Mouse (Mus musculus): ENCODE results near the gene Tob1. TPM values are rescaled to one million over a fixed set of nuclear protein-coding genes. Genes with fewer than 3 reads are reported as not detected.

The Tob1 gene
- polyA plus RNA-seq, 1 experiment, result 33.8 TPM

GRCm38 (mm10) chr11:94234380-94234779 lies 23.1 kb downstream of the Tob1 start:
- peaks cover 7% of the 10 kb centered on the region for H3K4me1 ChIP-seq (ENCODE audit: control insufficient read depth, insufficient read depth, low read length)
- H3K27ac ChIP-seq (ENCODE audit: insufficient read depth, low read length), result peak overlapping the region; percentile 36; the same call in 1 of the 2 replicates
- H3K4me3 ChIP-seq (ENCODE audit: insufficient read depth, low read length), result no peak overlapping the region
- TF ChIP-seq CTCF (IDR thresholded peaks at IDR 0.05; ENCODE audit: extremely low read depth, insufficient read depth, low read length) (no peak), POLR2A (IDR thresholded peaks at IDR 0.05; ENCODE audit: extremely low read depth, insufficient read depth, low read length) (no peak)

DNA sequence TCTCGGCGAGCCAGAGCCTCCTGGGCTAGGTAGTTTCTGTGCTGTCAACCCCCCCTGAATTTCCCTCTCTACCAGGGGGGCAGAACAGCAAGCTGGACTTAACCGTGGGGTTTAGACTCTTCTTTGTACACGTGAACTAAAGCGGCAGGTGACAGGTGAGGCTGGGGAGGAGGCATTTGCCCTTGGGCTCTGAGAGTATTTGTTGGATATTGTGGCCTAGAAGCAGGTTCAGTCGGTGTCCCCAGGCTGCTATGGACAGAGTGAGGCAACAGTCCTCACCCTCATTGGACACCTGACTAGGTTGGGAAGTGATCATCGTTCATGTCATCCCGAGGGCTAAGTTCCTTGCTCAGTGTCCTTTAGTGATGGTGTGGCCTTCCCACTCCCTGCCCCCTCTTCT lies 23.6 kb downstream of the Tob1 start:
- Histone ChIP-seq H3K27ac (ENCODE audit: insufficient read depth, low read length) (no peak overlapping the region), H3K4me3 (ENCODE audit: insufficient read depth, low read length) (no peak overlapping the region), H3K4me1 (ENCODE audit: control insufficient read depth, insufficient read depth, low read length) (peaks cover 7% of the 10 kb centered on the region)
- TF ChIP-seq CTCF (IDR thresholded peaks at IDR 0.05; ENCODE audit: extremely low read depth, insufficient read depth, low read length) (no peak), POLR2A (IDR thresholded peaks at IDR 0.05; ENCODE audit: extremely low read depth, insufficient read depth, low read length) (no peak)

DNA sequence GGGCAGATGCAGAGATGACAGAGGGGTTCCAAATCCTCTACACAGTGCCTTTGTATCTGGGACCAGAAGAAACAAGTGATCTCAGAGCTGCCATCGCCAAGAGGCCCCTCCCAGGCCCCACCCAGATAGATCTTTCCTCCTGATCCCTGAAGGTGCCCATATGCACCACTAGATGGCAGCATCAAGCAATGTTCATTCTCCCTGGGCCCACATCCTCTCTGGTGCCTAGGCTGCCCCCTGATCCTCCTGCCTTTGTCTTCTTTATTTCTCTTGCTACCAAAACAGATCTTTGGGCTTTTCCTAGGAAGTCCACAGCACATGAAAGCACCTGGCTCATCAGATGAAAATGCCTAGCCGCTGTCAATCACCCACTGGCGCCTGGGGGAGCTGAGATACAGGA lies 24.8 kb downstream of the Tob1 start:
- no peak for TF ChIP-seq POLR2A (IDR thresholded peaks at IDR 0.05; ENCODE audit: extremely low read depth, insufficient read depth, low read length)
- TF ChIP-seq CTCF (IDR thresholded peaks at IDR 0.05; ENCODE audit: extremely low read depth, insufficient read depth, low read length), result peak; percentile 91
- Histone ChIP-seq H3K4me1 (ENCODE audit: control insufficient read depth, insufficient read depth, low read length) (peaks cover 7% of the 10 kb centered on the region), H3K4me3 (ENCODE audit: insufficient read depth, low read length) (no peak overlapping the region), H3K27ac (ENCODE audit: insufficient read depth, low read length) (no peak overlapping the region; the same call in 1 of the 2 replicates)

GRCm38 (mm10) chr11:94238786-94239185 lies 27.5 kb downstream of the Tob1 start:
- H3K27ac ChIP-seq (ENCODE audit: insufficient read depth, low read length), result no peak overlapping the region
- H3K4me3 ChIP-seq (ENCODE audit: insufficient read depth, low read length), result no peak overlapping the region
- TF ChIP-seq CTCF (IDR thresholded peaks at IDR 0.05; ENCODE audit: extremely low read depth, insufficient read depth, low read length), result no peak
- no peak for TF ChIP-seq POLR2A (IDR thresholded peaks at IDR 0.05; ENCODE audit: extremely low read depth, insufficient read depth, low read length)
- no peaks in the 10 kb centered on the region for H3K4me1 ChIP-seq (ENCODE audit: control insufficient read depth, insufficient read depth, low read length)

DNA sequence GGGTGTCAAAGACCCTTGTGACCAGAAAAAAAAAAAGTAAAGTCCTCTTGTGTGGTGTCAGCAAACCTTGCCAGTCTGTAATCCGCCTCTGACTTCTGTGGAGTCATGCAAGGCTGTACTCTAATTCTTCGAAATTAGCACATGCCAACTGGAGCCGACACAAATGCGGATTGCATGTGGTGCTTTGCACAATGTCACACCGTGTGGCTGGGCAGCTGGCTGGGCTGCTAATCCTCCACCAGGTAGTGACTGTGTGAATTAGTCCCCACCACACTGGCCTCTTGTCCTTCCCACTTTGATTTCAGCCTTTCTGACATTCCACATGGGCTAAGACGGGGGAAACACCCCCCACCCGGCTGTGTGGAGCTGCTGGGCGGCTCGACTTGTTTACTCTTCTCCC lies 28.5 kb downstream of the Tob1 start:
- no peak overlapping the region for H3K27ac ChIP-seq (ENCODE audit: insufficient read depth, low read length)
- H3K4me3 ChIP-seq (ENCODE audit: insufficient read depth, low read length), result no peak overlapping the region
- no peak for TF ChIP-seq POLR2A (IDR thresholded peaks at IDR 0.05; ENCODE audit: extremely low read depth, insufficient read depth, low read length)
- TF ChIP-seq CTCF (IDR thresholded peaks at IDR 0.05; ENCODE audit: extremely low read depth, insufficient read depth, low read length), result no peak
- H3K4me1 ChIP-seq (ENCODE audit: control insufficient read depth, insufficient read depth, low read length), result no peaks in the 10 kb centered on the region

DNA sequence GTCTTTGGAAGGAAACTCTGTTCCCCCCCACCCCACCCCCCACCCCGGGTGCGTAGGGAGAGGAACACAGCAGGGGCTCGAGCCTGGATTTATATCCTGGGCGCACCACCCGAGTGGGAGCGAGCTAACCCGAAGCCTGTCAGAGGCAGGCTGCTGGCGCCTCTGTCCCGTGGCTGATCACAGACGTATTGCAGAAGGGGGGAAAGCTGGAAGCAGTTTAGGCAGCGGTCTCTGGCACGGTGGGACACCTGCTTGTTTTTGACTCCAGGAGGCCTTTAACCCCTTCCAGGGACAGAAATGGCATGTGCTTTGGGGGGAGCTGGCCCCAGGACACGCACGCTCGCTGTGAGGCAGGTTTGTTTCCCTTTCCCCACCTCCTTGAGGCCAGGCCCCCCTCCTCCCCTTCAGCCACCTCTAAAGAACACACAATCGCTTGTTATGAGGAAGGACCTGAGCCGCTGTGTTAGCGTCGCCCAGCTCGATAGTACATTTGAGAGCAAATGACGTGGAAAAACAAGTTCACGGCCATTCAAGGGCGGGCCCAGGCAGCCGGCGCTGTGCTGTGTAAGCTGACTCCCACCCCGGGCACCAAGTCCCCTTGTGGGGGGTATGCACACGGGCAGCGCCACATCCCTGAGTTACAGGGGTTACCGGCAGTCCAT lies 31.6 kb downstream of the Tob1 start:
- Histone ChIP-seq H3K4me1 (ENCODE audit: control insufficient read depth, insufficient read depth, low read length) (no peaks in the 10 kb centered on the region), H3K4me3 (ENCODE audit: insufficient read depth, low read length) (no peak overlapping the region), H3K27ac (ENCODE audit: insufficient read depth, low read length) (no peak overlapping the region)
- no peak for TF ChIP-seq POLR2A (IDR thresholded peaks at IDR 0.05; ENCODE audit: extremely low read depth, insufficient read depth, low read length)
- no peak for TF ChIP-seq CTCF (IDR thresholded peaks at IDR 0.05; ENCODE audit: extremely low read depth, insufficient read depth, low read length)

DNA sequence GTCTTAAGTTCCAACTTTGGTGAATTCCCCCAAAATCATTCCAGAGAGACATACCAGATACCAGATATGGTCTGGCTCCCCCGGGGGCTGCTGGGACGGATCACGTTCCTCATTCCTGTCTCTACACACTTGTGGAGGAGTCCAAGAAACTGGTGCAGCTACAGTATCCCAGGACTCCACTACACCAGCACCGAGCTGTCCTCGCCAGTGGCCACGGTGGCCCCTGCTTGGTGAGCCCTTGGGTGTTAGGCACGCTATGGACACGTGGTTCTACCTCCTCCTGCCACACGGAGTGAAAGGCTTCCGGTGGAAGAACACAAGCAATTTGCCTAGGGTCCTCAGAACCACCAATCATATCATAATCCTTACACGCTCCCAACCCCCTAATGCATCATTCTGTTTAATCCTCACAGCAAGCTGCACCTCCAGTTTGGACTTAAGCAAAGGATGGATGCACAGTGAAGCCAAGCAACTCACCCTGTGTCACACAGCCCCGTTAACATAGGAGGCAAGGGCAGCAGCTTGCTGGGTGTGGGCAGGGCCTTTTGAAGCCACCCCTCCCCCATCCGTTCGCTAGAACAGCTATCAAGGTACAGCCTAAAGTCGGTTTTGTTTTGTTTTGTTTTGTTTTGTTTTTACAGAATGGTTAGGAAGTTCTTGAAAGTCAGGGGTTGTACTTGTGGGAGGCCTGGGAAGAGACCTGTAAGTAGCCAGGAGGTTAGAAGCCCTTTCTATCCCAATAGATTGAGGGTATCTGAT lies 32.3 kb downstream of the Tob1 start:
- Histone ChIP-seq H3K4me1 (ENCODE audit: control insufficient read depth, insufficient read depth, low read length) (no peaks in the 10 kb centered on the region), H3K4me3 (ENCODE audit: insufficient read depth, low read length) (no peak overlapping the region), H3K27ac (ENCODE audit: insufficient read depth, low read length) (no peak overlapping the region)
- TF ChIP-seq CTCF (IDR thresholded peaks at IDR 0.05; ENCODE audit: extremely low read depth, insufficient read depth, low read length), result no peak
- no peak for TF ChIP-seq POLR2A (IDR thresholded peaks at IDR 0.05; ENCODE audit: extremely low read depth, insufficient read depth, low read length)

DNA sequence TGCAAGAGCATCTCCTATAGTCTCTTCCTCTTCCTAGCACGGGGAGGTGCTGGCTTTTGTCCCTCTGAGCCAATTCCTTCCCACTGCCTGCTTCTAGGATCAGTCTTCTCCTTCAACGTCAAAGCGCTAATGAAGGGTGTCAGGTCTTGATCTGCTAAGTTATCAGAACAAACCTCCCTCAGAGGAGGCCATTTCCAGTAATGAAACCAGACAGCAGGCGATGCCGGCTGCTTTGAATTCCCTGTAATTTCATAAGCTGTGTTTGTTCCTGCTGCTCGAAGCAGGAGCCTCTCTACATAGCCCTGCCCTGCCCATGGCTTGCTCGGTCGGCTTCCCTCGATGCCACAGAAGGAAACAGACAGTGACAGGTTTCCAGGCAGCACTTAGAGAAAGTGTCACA lies 33.1 kb downstream of the Tob1 start:
- TF ChIP-seq CTCF (IDR thresholded peaks at IDR 0.05; ENCODE audit: extremely low read depth, insufficient read depth, low read length) (no peak), POLR2A (IDR thresholded peaks at IDR 0.05; ENCODE audit: extremely low read depth, insufficient read depth, low read length) (no peak)
- Histone ChIP-seq H3K27ac (ENCODE audit: insufficient read depth, low read length) (no peak overlapping the region), H3K4me3 (ENCODE audit: insufficient read depth, low read length) (no peak overlapping the region), H3K4me1 (ENCODE audit: control insufficient read depth, insufficient read depth, low read length) (no peaks in the 10 kb centered on the region)

GRCm38 (mm10) chr11:94245955-94246788 lies 34.9 kb downstream of the Tob1 start, which contains the start of gene Wfikkn2:
TSS of gene Wfikkn2 (minus strand) at chr11:94246005.
- H3K4me1 ChIP-seq (ENCODE audit: control insufficient read depth, insufficient read depth, low read length), result no peaks in the 10 kb centered on the region
- TF ChIP-seq CTCF (IDR thresholded peaks at IDR 0.05; ENCODE audit: extremely low read depth, insufficient read depth, low read length) (no peak), POLR2A (IDR thresholded peaks at IDR 0.05; ENCODE audit: extremely low read depth, insufficient read depth, low read length) (no peak)
- no peak within 1 kb of the TSS for H3K4me3 ChIP-seq (ENCODE audit: insufficient read depth, low read length)
- no peak within 1 kb of the TSS for H3K27ac ChIP-seq (ENCODE audit: insufficient read depth, low read length)

Data from cortical plate, adult 2 months (tissue).